Mouse (Mus musculus): Measurements from ENCODE around the gene Nxpe4. TPM values are rescaled to one million over a fixed set of nuclear protein-coding genes. Genes with fewer than 3 reads are reported as not detected.

Nxpe4 gene
- polyA plus RNA-seq, 1 experiment from 2014 or later, result 5.1 TPM

Other genes with a start within 250 kb of the Nxpe4 start
- gene Nxpe2, start 191.4 kb downstream of the Nxpe4 start, polyA plus RNA-seq (2014; fragmentation: Nextera tagmentation; extraction: Ambion mirVana), result 1.5 and 2.0 TPM in 2 replicates

Measured in heart, embryonic 14.5 days (tissue).